Mouse (Mus musculus) hindlimb bud, embryonic 11.5 days (tissue): ENCODE measurements around the gene 6030408B16Rik.

Experiments
- DNase-seq: peaks from one replicate; pipeline ENCODE4 v3.0.0-alpha.2; 2012; ENCODE audit warnings: low read depth, low spot score; ENCODE audit errors: extremely low spot score

Gene 6030408B16Rik

DNA sequence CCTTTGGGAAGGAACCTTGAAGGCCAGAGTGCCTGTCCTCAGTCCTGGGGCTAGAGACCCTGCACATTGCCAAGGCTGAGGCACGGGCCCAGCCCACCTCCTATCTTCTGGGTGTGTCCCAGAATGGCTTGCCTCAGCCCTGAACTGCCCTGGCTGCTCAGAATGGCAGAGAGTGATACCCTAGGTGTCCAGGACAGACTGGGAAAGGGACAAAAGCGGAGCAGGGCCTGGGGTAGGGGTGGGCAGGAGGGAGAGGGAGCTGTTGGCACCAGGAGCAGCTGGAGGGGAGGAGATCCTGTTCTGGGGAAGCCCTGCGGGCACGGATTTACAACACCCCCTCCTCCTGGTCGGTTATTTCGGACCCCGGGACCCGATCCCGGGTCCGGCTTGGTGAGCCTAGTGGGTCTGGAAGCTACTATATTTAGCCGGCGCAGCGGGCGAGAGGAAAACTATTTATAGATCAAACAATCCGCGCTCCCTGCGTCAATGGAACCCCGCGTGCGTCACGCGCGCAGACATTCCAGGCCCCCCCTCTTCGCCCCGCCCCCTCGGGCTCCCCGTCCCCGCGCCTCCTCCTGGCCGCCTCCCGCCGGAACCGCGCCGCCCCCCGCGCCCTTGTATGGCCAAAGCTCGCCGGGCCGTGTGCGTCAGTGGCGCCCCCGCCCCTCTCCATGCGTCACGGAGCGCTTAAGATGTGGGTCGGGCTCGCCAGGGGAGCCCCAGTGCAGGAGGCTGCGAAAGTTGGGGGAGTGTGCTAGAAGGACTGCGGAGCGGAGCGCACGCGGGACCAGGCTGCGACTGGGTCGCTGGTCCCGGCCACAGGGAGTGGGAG is 26.7 kb upstream of the 6030408B16Rik start:
- no peak for DNase-seq

DNA sequence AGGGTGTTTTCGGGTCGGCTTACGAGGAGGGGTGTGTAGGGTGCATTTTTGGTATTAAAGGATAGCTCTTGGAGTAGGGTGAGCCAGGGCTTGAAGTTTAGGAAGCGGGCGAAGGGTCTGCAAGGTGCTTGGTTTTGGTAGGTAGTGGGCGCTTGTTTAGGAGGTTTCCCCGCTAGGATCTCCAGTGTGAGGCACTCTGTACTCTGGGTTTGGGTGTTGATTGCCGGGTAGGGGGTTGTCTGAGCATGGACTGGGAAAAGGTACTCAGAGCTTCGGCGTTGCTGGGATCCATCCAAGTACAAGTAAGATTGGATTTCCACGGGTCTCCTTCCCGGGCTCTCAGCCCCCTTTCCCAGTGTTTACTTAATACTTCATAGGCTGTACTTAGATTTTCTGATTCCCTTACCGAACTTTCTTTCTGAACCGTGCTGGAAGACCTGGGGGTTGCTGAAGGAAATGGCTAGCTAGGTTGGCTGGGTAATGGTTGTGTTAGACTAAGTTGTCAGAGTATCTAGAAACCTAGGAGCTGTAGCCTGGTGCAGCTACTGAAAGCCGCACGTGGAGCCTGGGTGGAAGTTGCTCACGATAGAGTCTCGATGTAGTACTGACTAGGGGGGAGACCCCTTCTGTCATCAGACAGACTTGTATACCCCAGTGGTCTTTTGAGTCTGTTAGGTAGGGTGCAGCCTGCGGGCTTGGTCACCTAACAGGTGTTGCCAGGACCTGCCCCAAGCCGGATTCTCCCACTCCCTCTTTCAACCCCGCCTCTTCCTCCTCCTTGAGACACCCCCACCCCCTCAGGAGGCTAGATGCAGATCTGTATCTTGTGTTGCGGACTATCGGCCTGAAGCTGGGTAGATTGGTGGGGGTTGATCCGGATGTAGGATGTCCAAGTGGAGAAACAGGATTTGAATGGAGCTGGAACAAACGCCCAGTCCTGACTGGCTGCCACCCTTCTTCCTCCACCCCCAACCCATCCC is 25.7 kb upstream of the 6030408B16Rik start:
- no peak for DNase-seq

DNA sequence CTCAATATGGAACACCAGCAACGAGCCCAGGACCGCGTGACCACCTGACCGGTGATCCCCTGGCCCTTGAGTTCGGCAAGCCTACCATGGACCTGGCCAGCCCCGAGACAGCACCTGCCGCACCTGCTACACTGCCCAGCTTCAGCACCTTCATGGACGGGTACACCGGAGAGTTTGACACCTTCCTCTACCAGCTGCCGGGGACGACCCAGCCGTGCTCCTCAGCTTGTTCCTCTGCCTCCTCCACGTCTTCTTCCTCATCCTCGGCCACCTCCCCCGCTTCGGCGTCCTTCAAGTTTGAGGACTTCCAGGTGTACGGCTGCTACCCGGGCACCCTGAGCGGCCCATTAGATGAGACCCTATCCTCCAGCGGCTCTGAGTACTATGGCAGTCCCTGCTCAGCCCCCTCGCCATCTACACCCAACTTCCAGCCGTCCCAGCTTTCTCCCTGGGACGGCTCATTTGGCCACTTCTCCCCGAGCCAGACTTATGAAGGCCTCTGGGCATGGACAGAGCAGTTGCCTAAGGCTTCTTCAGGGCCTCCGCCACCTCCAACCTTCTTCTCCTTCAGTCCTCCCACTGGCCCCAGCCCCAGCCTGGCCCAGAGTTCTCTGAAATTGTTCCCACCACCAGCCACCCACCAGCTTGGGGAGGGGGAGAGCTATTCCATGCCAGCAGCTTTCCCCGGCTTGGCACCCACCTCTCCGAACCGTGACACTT is 22.8 kb upstream of the 6030408B16Rik start:
- DNase-seq: no peak

DNA sequence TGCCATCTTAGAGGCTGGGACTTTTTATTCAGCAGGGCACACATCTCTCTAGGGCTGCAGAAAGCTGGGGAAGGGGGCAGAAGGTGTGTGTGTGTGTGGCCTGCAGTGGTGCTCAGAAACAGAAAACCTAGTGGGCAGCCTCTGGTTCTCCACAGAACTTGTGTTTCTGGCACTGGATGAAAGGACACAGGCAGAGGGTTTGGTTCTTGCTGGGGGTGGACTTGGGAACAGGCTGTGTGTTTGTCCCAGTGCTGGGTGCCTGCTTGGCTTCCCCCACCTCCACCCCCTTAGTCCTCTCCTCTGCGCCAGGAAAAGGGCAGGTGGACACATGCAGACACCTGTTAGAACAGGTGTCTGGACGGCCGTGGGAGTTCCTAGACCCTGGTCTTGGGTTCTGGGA is 21.9 kb upstream of the 6030408B16Rik start:
- DNase-seq: no peak

DNA sequence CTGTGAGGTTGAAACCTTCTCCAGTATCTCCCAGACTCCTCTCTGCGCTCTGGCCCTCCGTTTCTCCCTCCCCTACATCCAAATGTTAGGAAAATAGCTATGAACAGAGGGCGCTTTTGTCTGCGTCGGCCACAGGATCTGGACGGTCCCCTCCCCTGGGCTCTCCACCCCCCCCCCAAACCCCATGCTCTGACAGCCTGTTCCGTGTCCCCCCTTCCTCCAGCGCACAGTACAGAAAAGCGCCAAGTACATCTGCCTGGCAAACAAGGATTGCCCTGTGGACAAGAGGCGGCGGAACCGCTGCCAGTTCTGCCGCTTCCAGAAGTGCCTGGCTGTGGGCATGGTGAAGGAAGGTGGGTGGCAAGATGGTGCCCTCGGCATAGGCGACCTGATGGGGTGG is 21.5 kb upstream of the 6030408B16Rik start:
- no peak for DNase-seq

DNA sequence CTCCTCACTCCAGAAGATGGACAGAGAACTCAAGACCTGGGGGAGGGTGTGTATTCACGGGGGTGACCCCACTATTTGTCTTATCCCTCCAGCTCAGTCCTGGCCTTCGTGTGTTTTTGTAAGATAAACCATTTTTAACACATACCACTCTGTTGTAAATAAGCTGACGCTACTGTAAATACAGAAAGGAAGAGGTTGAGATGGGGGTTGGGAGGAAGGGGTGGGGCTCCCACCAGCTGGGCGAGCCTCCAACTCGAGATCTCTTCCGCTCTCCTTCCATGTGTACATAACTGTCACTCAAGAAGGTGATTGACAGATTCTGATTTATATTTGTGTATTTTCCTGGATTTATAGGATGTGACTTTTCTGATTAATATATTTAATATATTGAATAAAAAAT is 18.6 kb upstream of the 6030408B16Rik start:
- DNase-seq: no peak

DNA sequence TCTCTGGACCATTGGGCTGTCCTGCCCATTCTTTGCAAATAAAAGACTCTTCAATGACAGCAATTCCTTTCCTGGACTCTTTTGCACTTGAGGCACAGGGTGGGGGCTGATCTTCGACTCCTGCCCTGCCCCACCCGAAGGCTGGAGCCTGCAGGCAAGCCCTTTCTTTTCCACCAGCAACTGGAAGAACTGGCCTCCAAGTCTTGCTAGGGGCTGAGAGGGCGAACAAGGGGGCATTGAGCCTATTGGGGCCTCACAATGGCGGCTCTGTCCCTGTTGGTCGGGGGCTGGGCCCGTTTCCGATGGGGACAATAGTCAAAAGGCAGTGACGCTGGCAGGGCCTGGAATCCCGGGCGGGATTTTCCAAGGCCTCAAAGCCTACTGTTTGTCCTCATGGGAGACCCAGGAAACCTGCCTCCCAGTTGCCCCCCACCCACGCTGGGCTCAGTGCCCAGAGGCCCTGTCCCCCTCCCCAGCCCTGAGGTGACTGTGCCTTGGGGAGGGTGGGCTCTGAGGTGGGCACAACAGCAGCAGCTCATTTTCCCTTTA is 15.6 kb upstream of the 6030408B16Rik start:
- DNase-seq: no peak

DNA sequence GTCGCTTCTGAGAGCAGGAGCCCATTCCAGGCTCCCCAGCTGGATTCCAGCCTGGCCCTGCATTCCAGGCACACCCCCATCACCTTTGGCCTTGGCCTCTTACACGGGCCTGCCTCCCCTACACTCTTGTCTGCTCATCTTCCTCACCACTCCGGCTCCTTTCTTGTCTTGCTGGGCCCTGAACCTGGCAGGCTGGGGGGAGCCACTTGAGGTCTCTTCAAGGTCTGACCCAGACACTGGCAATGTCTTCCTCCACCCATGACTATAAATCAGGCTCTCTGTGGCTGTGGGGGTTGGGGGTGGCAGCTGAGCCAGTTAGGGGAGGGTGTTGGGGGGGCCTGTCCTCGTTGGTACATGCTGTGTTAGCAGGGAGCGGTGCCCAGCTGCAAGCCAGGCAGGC is 14.4 kb upstream of the 6030408B16Rik start:
- DNase-seq: no peak

DNA sequence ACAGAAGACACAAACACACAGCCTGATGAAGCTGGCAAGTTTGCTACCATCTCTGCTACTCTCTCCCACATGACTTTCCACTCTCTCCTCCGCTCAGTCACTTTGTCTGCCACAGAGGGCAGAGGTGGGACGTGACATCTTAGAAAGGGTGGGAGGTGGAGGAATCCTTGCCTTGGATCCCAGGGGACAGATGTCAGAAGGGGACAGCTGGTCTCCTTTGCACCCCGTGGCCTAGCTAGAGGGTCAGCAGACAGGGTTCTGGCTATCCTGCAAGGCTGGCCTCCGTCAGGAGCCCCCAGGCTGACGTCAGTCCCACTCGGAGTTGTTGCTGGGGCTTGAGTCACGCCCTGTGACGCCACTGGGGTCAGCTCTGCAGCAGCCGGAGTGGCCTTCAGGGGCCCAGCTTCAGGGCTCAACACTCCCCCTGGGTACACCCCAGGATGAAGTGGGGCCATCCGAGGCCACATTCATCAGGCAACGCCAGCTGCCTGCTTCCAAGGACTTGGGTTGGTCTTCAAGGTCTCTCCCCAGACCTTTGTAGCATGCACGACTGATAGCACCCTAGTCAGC is 13.5 kb upstream of the 6030408B16Rik start:
- no peak for DNase-seq

DNA sequence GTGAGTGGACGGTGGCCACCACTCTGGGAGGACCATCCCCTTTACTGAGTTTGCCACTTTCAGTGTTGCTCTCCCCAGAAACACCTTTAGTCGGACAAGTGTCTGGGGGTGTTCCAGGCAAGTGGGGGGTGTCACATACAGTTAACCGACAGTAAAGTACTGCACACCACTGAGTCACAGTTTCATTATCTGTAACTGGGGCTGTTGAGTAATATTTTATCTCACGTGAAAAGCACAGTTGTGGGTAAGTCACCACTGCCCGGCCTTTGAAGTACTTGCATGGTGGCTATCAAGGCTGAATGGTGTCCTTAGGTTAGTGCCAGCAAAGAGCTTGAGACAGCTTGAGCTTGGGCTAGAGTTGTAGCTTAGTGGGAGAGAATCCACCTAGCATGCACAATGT is 10.5 kb upstream of the 6030408B16Rik start:
- no peak for DNase-seq

DNA sequence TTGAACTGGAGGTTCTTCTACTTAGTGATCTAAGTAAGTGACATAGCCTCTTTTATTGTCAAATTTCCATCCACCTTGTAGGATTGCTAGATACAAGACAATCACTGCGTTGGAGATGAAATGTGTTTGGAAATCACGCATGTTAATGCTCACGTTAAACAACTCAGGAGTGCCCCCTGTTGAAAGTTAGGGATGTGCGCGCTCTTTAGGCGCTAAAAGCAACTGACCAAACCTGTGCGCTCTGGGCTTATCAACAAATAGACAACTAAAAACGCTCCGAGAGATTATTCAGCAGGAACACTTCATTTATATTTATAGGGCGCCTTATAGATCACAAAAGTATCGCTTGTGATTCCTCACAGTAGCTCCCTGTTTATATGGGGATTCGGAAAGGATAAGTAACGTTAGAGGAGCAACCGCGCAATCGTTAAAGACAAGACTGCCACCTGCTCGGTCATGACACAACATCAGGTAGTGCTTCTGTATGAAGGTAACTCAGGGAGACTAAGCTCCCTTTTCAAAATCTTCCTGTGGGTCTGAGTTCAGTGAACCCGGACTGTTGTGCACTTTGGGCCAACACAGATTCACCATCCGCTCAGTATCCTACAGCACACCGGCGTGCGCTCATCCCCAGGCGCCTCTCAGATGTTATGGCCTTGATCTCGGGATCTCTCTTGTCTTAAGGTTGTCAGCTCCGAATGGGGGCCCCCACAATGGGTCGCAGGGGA is 9.7 kb upstream of the 6030408B16Rik start:
- no peak for DNase-seq

DNA sequence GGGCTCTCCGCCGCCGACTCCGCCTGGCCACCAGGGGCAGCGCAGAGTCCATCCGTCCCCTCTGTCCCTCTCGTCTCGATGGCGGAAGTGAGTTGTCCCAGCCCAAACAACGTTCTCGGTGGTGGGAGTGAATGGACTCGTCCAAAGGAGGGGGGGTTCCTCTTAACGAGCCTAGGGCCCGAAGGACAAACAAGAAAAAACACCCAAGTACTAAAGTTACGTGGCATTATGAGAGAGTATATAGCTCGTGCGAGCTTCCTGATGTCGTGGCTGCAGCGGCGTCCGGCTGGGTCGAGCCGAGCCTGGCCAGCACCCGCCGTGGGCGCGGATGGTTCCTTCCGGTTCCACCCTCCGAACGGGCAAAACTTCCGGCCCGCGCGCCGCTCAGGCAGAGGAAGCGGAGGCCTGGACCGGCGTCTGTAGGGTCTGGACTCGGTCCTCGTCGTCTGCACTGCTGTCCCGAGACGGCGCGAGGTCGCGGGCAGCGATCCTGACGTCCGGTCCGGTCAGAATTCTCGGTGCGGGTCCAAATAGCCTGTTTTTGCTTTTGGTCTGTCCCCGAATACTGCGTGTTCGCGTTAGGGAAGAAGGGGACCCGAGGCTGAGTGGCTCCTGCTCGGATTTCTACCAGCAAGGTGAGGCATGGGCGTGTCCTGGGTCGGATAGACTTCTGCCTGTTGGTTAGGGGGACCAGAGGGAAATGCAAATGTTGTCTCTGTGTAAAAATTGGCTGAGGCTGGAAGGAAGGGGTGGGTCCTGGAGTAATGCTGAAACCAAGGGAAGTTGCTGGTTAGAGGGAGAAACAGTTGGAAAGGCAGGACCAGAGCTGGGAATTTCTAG is 8.9 kb upstream of the 6030408B16Rik start, which contains the start of gene Atg101:
Gene Atg101, plus strand, starts transcription at position 362 of the 840 bp plus-strand sequence.
- peak; percentile 88 for DNase-seq

DNA sequence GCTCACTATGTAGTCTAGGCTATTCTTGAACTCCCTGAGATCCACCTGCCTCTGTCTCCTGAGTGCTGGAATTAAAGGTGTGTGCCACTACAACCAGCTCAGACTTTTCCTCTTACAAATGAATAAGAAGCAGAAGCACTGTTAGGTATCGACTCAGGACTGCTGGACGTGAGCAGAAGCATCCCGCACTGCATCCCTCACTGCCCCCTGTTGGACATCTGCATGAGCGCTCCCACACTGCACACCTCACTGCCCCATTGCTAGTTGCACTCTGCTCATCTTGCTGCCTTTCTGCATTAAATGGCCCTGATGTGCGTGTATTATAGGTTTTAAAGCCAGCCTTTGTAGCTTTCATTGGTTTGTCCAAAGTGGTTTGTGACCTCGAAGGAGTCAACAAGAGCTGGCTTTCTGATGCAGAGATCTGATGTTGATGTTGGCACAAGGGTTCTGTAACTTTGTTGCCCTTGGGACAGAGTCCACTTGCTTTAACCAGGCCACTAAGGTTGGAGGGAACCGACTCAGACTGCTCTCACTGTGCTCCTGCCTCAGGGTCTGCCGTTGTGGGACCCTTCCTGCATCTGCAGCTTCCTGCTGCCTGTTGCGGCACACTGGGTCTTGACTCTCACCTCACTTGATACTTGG is 6.8 kb upstream of the 6030408B16Rik start:
- DNase-seq: no peak

DNA sequence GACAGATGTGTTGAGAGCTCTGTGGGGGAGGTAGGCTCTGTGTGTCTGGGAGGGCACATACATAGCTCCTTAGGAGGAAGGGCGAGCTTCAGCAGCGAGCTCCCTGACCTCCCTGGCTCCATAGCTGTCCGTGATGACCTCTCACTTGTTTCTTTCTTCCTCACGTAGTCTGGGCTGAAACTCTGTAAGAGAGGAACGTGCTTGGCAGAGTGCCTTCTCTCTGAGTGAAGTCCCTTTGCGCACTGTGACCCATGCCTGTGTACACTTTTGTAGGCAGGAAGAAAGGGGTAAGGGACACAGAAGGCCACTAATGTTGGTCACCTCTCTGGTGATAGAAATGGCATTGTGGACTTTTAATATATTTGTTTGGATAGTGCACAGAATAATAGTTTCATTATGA is 5.7 kb upstream of the 6030408B16Rik start:
- no peak for DNase-seq

DNA sequence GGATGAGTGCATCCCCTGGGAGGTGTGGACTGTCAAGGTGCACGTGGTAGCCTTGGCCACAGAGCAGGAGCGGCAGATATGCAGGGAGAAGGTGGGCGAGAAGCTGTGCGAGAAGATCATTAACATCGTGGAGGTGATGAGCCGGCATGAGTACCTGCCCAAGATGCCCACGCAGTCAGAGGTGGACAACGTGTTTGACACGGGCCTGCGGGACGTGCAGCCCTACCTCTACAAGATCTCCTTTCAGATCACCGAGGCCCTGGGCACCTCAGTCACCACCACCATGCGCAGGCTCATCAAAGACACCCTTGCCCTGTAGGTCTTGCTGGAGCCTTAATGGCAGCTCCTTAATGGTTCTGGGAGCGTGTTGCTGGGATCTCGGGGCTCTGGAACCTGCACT is 2.7 kb upstream of the 6030408B16Rik start:
- no peak for DNase-seq

DNA sequence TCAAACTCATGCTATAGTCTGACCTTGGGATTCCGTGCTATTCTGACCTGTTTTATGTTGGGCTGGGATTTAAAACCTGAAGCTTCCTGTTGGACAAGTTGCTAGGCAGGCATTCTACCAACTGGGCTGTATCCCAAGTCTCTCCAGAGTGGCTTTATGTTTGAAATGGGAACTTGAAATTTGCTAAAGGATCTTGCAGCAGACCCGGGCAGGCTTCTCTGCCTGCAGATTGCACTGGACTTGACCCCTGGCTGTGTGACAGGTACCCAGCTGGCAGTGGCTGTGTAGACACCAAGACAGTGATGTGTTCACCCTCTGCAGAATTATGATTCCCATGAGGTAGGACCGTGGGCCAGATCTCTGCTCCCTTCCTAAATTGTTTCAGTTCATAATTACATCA is 1.0 kb upstream of the 6030408B16Rik start:
- DNase-seq: no peak

DNA sequence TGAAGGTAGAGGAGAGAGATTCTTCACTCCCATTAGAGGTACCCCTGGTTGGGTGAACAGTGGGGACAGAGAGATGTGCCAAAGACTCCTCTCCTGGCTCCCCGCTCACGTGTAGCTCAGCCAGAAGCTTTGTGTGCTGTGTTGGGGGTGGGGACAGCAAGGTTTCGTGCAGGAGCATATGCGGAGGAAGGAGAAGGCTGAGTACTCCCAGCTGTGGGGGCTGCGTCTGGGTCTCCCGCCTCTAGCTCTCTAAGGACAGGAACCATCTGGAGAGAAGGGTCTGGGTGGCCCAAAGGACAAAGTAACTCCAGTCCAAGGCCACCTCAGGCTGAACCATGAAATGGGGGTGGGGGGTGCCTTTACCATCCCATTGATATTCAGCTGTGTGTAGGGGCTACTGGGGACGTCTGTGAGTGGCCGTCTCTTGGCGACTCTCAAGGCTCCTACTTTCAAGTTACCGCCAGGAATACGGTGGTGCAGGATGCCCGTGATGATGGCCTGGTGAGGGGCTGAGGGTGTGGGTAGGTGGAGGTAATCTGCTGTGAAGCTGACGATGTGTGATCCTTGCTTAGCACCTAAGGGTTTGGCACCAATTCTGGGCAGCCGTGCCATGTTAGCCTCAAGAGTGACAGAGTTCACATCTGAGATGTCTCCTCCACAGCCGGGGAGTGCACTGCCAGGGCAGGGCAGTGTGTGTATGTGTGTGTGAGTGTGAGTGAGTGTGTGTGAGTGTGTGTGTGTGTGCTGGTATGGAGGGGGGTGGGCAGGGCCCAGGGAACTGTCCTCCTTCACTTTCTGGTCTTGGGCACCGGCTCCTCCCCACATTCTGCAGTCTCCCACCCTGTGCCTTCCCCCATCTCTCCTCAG is 1.2 kb downstream of the 6030408B16Rik start:
- no peak for DNase-seq

DNA sequence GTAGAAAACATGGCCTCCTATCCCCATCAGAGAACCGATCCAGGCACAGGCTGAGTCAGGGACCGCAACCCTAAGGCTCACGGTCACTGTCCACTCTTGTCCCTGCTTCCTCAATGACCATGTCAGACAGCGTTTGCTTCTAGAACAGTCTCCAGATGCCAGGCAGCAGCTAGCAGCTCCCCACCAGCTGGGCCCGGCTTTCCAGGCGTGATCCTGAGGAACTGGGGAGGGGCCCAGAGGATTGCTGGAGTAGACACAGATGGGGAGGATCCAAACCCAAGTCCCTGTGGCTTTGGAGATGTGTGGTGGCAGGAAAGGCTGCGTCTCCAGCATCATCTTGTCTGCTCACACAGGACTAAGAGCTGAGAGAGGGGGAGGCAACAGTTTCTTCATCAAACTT is 2.1 kb downstream of the 6030408B16Rik start:
- no peak for DNase-seq
